Mouse (Mus musculus): ENCODE measurements around the gene Sidt2.

Gene Sidt2

GRCm38 (mm10) chr9:45946872-45947183 is 8.2 kb downstream of the Sidt2 start:
- no peak for DNase-seq (ENCODE audit: low read depth, low spot score)

GRCm38 (mm10) chr9:45946182-45946871 is 8.7 kb downstream of the Sidt2 start:
- peak; percentile 18 for DNase-seq (ENCODE audit: low read depth, low spot score)

- no peak for DNase-seq (ENCODE audit: low read depth, low spot score)
Observed at GRCm38 (mm10) chr9:45945721-45946120, 9.3 kb downstream of the Sidt2 start.

- no peak for DNase-seq (ENCODE audit: low read depth, low spot score)
Observed at GRCm38 (mm10) chr9:45944506-45945400, 10.3 kb downstream of the Sidt2 start.

DNA sequence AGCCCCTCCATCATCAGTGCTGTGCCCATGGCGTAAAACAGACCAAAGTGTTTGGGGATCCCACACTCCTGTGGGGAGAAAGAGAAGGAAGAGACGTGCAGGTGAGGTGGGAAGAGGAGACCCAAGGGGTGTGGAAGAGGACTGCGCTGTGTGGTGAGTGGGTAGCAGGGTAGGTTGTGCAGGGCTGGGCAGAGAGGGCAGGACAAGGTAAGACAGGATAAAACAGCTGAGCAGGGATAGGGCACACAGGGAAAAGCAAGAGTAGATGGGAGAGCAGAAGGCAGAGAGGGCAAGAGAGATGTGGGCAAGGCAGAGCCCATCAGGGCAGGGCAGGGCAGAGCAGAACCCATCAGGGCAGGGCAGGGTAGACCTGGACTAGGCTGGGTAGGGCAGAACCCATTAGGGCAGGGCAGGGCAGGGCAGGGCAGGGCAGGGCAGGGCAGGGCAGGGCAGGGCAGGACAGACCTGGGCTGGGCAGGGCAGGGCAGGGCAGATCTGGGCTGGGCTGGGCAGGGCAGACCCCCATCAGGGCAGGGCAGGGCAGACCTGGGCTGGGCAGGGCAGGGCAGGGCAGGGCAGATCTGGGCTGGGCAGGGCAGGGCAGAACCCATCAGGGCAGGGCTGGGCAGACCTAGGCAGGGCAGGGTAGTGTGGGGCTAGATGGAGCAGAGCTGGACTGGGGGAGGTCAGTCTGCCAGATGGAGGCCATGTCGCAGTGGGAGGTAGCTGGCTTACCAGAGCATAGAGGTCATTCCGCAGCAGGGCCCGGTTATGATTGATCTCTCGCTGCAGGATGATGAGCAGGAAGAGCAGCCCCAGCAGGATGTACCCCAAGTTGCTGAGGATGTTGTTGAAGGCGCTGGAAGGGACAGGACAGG is 11.2 kb downstream of the Sidt2 start:
- DNase-seq (ENCODE audit: low read depth, low spot score), result no peak

- no peak for DNase-seq (ENCODE audit: low read depth, low spot score)
Observed at GRCm38 (mm10) chr9:45942916-45943315, 12.1 kb downstream of the Sidt2 start.

GRCm38 (mm10) chr9:45942464-45942863 is 12.6 kb downstream of the Sidt2 start:
- DNase-seq (ENCODE audit: low read depth, low spot score), result no peak

GRCm38 (mm10) chr9:45941329-45941888 is 13.6 kb downstream of the Sidt2 start:
- DNase-seq (ENCODE audit: low read depth, low spot score), result peak; percentile 72

- DNase-seq (ENCODE audit: low read depth, low spot score), result no peak
Observed at GRCm38 (mm10) chr9:45939794-45940193, 15.3 kb downstream of the Sidt2 start.

- DNase-seq (ENCODE audit: low read depth, low spot score), result no peak
Observed at GRCm38 (mm10) chr9:45938952-45939637, 16.0 kb downstream of the Sidt2 start.

DNA sequence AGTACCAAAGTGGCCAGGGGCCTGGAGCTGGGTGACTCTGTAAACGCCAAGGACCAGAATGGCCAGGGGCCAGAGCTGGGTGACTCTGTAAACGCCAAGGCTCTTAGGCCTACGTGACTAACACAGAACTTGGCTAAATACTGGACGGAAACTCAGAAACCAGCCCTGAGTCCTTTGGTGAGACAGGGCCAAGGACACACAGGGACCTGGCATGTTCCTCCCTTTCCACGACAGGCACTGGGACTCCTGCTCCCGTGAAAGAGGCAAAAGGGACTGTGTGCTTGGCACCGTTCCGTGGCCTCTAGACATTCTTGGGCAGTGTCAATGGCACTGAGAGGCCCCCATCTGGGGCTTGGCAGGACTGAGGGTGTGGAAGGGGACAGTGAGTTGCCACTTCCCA is 17.0 kb downstream of the Sidt2 start:
- DNase-seq (ENCODE audit: low read depth, low spot score), result no peak

DNA sequence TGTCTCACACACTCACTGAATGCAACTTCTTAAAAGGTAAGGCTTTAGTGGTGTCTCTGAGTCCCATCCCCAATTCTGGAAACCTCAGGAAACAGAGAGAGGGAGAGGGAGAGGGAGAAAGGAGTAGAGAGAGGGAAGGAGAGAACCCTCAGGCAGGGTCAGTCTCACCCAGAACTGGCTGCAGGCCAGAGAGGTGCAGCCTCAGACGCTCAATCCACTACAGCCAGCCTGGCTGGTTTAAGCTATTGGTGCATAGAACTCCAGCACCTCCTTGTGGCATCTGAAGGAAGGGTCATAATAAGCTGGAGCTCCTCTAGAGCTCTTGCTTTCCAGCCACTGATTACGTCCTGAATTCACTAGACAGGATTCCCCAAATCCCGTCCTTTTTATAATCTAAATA is 18.2 kb downstream of the Sidt2 start:
- DNase-seq (ENCODE audit: low read depth, low spot score), result peak; percentile 74

DNA sequence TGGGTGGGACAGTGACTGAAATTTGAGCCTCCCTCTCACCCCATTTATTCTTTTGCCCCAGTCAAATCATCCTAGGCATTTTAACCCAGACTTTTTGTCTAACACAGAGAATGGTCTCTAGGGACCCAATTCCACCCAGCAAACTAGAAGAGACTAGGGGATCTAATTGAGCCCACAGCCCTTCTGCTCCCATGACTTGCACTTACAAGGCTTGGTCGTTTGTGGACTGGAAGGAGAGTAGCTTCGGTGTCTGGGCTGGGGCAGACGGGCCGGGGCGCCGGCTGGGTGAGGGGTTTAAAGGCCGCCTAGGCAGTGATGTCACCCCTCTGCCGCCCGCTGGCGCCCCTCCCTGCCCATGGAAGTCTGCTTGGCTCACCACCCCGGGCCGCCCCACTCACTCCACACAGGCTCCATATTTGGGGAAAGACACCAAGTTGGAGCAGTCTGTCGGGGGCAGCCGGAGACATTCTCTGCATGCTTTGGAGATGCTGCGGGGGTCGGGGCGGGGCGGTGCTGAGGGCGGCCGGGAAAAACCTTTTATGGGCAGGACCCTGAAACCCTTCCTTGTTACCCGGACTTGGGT is 19.3 kb downstream of the Sidt2 start, which contains the start of gene Tagln:
Gene Tagln, minus strand, starts transcription at position 431 of the 583 bp plus-strand sequence.
- DNase-seq (ENCODE audit: low read depth, low spot score), result peak; percentile 38

DNA sequence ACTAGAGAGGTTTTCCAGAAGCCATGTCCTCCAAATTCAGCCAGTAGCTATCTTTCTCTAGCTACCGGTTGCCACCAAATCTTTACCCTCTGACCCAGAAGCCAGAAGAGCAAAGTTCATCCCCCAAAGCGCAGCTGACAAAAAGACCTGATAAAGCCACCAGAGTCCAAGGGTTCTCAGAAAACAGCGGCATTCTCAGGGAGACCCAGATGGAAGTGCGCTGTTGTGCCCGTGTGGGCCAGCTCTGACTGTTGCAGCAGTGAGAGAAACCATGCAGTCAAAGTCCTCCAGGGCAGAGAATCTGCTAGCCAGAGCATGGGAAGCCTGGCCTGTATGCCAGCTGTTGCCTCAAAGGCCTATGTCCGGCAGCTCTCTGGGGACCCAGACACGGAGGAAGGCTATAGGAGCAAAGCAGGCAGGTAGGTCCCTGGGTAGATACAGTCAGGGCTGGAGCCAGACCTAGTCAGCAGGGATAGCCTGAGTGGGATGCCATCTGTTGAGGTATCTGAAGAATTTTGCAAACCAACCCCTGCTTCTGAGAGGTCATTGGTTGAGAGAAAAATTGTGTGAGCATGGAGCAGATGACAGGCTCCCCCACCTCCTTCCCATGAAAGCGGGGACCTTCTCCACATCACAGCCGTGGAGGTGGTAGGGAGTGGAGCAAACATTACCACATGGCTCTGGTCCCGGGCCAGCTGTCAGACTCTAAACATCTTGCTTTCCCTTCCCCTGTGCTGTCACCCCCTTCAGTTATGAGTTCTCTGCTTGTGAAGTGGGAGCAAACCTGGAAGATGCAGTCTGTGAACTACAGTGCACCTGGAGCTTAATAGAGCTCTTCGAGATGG is 22.3 kb downstream of the Sidt2 start:
- no peak for DNase-seq (ENCODE audit: low read depth, low spot score)

GRCm38 (mm10) chr9:45931958-45932357 is 23.1 kb downstream of the Sidt2 start:
- DNase-seq (ENCODE audit: low read depth, low spot score), result no peak

DNA sequence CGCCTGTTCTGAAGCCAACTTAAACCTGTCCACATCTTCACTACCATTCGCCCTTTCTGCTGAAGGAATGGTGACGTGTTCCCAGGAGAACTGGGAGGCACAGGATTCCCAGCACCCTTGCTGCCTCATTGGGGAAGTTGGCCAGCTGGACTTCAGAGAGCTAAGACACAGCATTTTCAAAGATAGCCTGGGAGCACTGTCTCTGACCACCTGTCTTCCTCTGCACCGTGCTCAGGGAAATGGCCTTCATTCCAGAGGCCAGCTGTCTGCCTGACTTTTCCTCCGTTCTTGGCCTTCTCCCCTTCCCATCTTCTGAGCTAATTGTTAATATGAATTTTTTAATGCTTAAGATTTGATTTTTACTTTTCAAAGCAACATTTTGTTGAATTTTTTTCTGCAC is 25.8 kb downstream of the Sidt2 start:
- DNase-seq (ENCODE audit: low read depth, low spot score), result no peak

DNA sequence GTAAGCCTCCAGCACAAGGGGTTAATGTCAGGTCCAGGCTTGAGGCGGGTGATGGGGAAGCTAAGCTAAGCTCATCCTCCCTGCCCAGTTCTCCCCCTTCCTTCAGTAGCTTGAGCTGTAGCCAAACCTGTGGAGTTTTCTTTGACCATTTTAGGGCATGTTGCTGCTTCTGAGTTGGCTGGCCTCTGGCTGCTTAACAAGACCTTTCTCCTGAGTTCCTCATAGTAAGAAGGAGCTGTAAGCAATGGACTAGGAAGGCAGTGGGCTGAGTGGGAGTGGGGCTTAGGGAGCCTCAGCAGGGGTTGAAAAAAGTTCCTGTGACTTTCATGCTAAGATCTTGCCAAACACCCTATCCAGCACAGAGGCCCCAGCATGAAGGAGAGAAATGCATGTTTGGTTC is 35.2 kb downstream of the Sidt2 start:
- DNase-seq (ENCODE audit: low read depth, low spot score), result no peak

GRCm38 (mm10) chr9:45917041-45917934 is 37.8 kb downstream of the Sidt2 start:
- no peak for DNase-seq (ENCODE audit: low read depth, low spot score)

GRCm38 (mm10) chr9:45915659-45916058 is 39.4 kb downstream of the Sidt2 start:
- DNase-seq (ENCODE audit: low read depth, low spot score), result no peak

Measured in R1 (cell line).